Mouse (Mus musculus): ENCODE measurements around the gene Slc5a8. TPM values are rescaled to one million over a fixed set of nuclear protein-coding genes. Genes with fewer than 3 reads are reported as not detected.

Gene Slc5a8
- polyA plus RNA-seq, 1 experiment from 2014 or later: not detected

Other genes starting within 250 kb of the Slc5a8 start
- gene Spic, start 201.0 kb upstream of the Slc5a8 start, polyA plus RNA-seq (2015; fragmentation: Nextera tagmentation; extraction: Ambion mirVana): 7.8 and 8.5 TPM in 2 replicates
- gene Arl1, start 155.1 kb upstream of the Slc5a8 start, polyA plus RNA-seq (2015; fragmentation: Nextera tagmentation; extraction: Ambion mirVana): 71.7 and 85.0 TPM in 2 replicates
- gene Utp20, start 59.2 kb upstream of the Slc5a8 start, polyA plus RNA-seq (2015; fragmentation: Nextera tagmentation; extraction: Ambion mirVana): 7.5 and 10.0 TPM in 2 replicates

All from liver, embryonic 13.5 days (tissue).